Mouse (Mus musculus): ENCODE results near the gene Zbtb20. TPM values are rescaled to one million over a fixed set of nuclear protein-coding genes. Genes with fewer than 3 reads are reported as not detected.

Gene Zbtb20
- polyA plus RNA-seq, 1 experiment, result 4.0 TPM

DNA sequence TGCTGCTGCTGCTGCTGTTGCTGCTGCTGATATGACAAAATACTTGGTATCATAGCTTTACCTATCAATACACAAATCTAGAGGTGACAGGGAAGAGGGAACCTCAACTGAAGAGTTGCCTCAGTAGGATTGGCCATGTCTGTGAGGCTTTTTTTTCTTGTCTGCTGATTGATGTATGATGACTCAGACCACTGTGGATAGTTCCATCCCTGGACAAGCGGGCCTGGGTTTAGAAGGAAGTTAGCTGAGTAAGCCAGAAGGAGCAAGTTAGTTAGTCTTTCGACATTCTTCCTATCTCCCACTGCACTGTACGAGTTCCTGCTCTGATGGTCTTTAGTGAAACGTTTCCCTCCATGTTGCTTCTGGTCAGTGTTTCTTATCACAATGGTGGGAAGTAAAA, 16.4 kb upstream of the Zbtb20 start:
- no peak overlapping the region for H3ac ChIP-seq (ENCODE audit: control insufficient read depth, insufficient read length, low read depth)
- TF ChIP-seq CEBPB (IDR thresholded peaks at IDR 0.05; ENCODE audit: low read depth), result no peak
- TF ChIP-seq MAX (IDR thresholded peaks at IDR 0.05), result no peak
- no peak for TF ChIP-seq MYOD1 (IDR thresholded peaks at IDR 0.05; ENCODE audit: control insufficient read depth, insufficient read length, low read depth)
- no peak for TF ChIP-seq FOSL1 (IDR thresholded peaks at IDR 0.05; ENCODE audit: insufficient read depth, low read length, poor library complexity, severe bottlenecking)
- no peak for TF ChIP-seq CTCF (IDR thresholded peaks at IDR 0.05; ENCODE audit: control insufficient read depth, insufficient read depth, insufficient read length)
- no peak for TF ChIP-seq MYOG (IDR thresholded peaks at IDR 0.05; ENCODE audit: control insufficient read depth, extremely low read depth, insufficient read length)
- no peak for TF ChIP-seq USF1 (IDR thresholded peaks at IDR 0.05; ENCODE audit: low read depth)
- H3K27me3 ChIP-seq (ENCODE audit: control insufficient read depth, insufficient read depth, insufficient read length), result no peaks in the 10 kb centered on the region
- H3K79me3 ChIP-seq (ENCODE audit: low read depth), result no peaks in the 10 kb centered on the region
- H3K79me2 ChIP-seq (ENCODE audit: control insufficient read depth, insufficient read depth), result no peaks in the 10 kb centered on the region
- no peak overlapping the region for H3K4me3 ChIP-seq (ENCODE audit: insufficient read depth, poor library complexity, severe bottlenecking)
- H3K36me3 ChIP-seq (ENCODE audit: control insufficient read depth, insufficient read depth), result no peaks in the 10 kb centered on the region

DNA sequence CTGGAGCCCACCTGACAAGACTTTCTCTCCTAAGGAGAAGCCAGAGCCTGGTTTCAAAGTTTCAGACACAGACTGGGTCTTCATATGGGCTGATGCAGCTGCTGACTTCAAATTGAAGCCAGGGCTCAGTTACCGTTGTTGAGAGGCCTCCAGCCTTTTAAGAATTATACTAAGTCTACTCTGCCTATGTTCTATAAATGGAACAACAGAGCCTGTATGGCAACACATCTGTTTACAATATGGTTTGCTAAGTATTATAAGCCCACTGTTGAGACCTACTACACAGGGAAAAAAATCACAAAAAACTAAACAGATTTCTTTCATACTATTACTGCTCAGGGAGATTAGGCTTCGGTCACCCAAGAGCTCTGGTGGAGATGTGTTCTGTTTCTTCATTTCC, 12.4 kb upstream of the Zbtb20 start:
- Histone ChIP-seq H3K36me3 (ENCODE audit: control insufficient read depth, insufficient read depth) (no peaks in the 10 kb centered on the region), H3K79me2 (ENCODE audit: control insufficient read depth, insufficient read depth) (no peaks in the 10 kb centered on the region), H3K27me3 (ENCODE audit: control insufficient read depth, insufficient read depth, insufficient read length) (no peaks in the 10 kb centered on the region), H3ac (ENCODE audit: control insufficient read depth, insufficient read length, low read depth) (no peak overlapping the region), H3K4me3 (ENCODE audit: insufficient read depth, poor library complexity, severe bottlenecking) (no peak overlapping the region), H3K79me3 (ENCODE audit: low read depth) (no peaks in the 10 kb centered on the region)
- TF ChIP-seq FOSL1 (IDR thresholded peaks at IDR 0.05; ENCODE audit: insufficient read depth, low read length, poor library complexity, severe bottlenecking) (no peak), CTCF (IDR thresholded peaks at IDR 0.05; ENCODE audit: control insufficient read depth, insufficient read depth, insufficient read length) (no peak), MYOD1 (IDR thresholded peaks at IDR 0.05; ENCODE audit: control insufficient read depth, insufficient read length, low read depth) (no peak), CEBPB (IDR thresholded peaks at IDR 0.05; ENCODE audit: low read depth) (no peak), USF1 (IDR thresholded peaks at IDR 0.05; ENCODE audit: low read depth) (no peak), MAX (IDR thresholded peaks at IDR 0.05) (no peak), MYOG (IDR thresholded peaks at IDR 0.05; ENCODE audit: control insufficient read depth, extremely low read depth, insufficient read length) (no peak)

DNA sequence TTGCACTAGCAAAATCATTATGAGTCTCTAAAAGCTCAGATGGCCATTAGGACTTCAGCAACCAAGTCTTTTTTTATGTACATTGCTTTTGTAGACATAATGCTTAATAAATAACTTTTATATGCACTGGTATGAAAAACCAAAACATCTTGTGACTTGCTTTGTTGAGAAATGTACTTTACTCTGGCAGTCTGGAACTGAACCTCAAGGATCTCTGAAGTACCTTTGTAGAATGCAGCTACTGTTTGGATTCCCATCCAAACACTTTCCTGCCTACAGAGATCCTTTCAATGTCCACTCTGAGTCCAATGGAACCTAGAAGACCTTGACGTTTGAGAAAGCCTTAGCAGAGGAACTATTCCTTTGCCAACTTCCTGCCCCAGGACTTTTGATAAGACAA, 9.6 kb upstream of the Zbtb20 start:
- Histone ChIP-seq H3K4me3 (ENCODE audit: insufficient read depth, poor library complexity, severe bottlenecking) (no peak overlapping the region), H3K36me3 (ENCODE audit: control insufficient read depth, insufficient read depth) (no peaks in the 10 kb centered on the region), H3K27me3 (ENCODE audit: control insufficient read depth, insufficient read depth, insufficient read length) (no peaks in the 10 kb centered on the region), H3ac (ENCODE audit: control insufficient read depth, insufficient read length, low read depth) (no peak overlapping the region), H3K79me2 (ENCODE audit: control insufficient read depth, insufficient read depth) (no peaks in the 10 kb centered on the region), H3K79me3 (ENCODE audit: low read depth) (no peaks in the 10 kb centered on the region)
- TF ChIP-seq MAX (IDR thresholded peaks at IDR 0.05), result no peak
- no peak for TF ChIP-seq MYOD1 (IDR thresholded peaks at IDR 0.05; ENCODE audit: control insufficient read depth, insufficient read length, low read depth)
- TF ChIP-seq CTCF (IDR thresholded peaks at IDR 0.05; ENCODE audit: control insufficient read depth, insufficient read depth, insufficient read length), result no peak
- TF ChIP-seq MYOG (IDR thresholded peaks at IDR 0.05; ENCODE audit: control insufficient read depth, extremely low read depth, insufficient read length), result no peak

DNA sequence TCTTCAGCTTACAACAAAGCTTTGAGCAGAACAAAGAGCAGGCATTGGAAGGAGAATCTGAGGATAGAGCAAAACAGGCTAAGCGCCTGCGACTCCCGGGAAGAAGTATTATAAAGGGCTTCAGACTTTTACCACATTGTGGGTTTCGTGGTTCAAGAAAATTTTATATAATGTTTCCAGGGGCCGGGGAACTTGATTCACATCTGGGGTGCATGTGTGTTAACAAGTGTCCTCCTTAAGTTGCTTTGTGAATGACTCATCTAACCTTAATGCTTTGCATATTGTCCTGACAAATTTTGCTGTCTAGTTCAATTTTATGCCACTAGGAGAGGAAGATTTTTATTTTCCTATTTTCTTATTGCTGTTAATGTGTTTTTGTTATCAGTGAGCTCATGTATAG, 3.6 kb upstream of the Zbtb20 start:
- no peaks in the 10 kb centered on the region for H3K79me3 ChIP-seq (ENCODE audit: low read depth)
- no peak overlapping the region for H3K4me3 ChIP-seq (ENCODE audit: insufficient read depth, poor library complexity, severe bottlenecking)
- no peaks in the 10 kb centered on the region for H3K79me2 ChIP-seq (ENCODE audit: control insufficient read depth, insufficient read depth)
- no peaks in the 10 kb centered on the region for H3K36me3 ChIP-seq (ENCODE audit: control insufficient read depth, insufficient read depth)
- TF ChIP-seq FOSL1 (IDR thresholded peaks at IDR 0.05; ENCODE audit: insufficient read depth, low read length, poor library complexity, severe bottlenecking) (no peak), CEBPB (IDR thresholded peaks at IDR 0.05; ENCODE audit: low read depth) (no peak), MYOG (IDR thresholded peaks at IDR 0.05; ENCODE audit: control insufficient read depth, extremely low read depth, insufficient read length) (no peak), CTCF (IDR thresholded peaks at IDR 0.05; ENCODE audit: control insufficient read depth, insufficient read depth, insufficient read length) (no peak), MAX (IDR thresholded peaks at IDR 0.05) (no peak), USF1 (IDR thresholded peaks at IDR 0.05; ENCODE audit: low read depth) (no peak), MYOD1 (IDR thresholded peaks at IDR 0.05; ENCODE audit: control insufficient read depth, insufficient read length, low read depth) (no peak)
- H3ac ChIP-seq (ENCODE audit: control insufficient read depth, insufficient read length, low read depth), result no peak overlapping the region
- H3K27me3 ChIP-seq (ENCODE audit: control insufficient read depth, insufficient read depth, insufficient read length), result no peaks in the 10 kb centered on the region

DNA sequence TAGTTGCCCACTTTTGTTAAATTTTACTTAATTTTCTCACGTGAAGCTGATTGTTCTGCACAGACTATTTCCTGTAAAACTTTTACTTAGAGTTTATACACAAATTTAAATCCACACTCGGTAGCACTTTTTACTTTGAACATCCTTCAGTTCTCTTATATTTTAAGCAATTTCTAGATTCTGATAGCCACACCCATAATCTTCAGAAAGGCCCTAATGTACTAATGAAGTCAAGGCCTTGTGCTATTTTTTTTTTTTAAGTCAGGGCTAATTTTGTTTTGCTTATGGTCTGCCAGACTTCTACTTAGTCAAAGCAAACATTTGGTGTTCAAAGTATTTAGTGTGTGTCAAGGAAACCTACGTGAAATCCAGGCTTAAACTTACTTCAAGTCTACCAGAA, 1.7 kb upstream of the Zbtb20 start:
- Histone ChIP-seq H3K79me2 (ENCODE audit: control insufficient read depth, insufficient read depth) (no peaks in the 10 kb centered on the region), H3ac (ENCODE audit: control insufficient read depth, insufficient read length, low read depth) (no peak overlapping the region), H3K36me3 (ENCODE audit: control insufficient read depth, insufficient read depth) (no peaks in the 10 kb centered on the region), H3K4me3 (ENCODE audit: insufficient read depth, poor library complexity, severe bottlenecking) (no peak overlapping the region), H3K27me3 (ENCODE audit: control insufficient read depth, insufficient read depth, insufficient read length) (no peaks in the 10 kb centered on the region), H3K79me3 (ENCODE audit: low read depth) (no peaks in the 10 kb centered on the region)
- TF ChIP-seq MAX (IDR thresholded peaks at IDR 0.05) (no peak), CEBPB (IDR thresholded peaks at IDR 0.05; ENCODE audit: low read depth) (no peak), MYOD1 (IDR thresholded peaks at IDR 0.05; ENCODE audit: control insufficient read depth, insufficient read length, low read depth) (no peak), MYOG (IDR thresholded peaks at IDR 0.05; ENCODE audit: control insufficient read depth, extremely low read depth, insufficient read length) (no peak), FOSL1 (IDR thresholded peaks at IDR 0.05; ENCODE audit: insufficient read depth, low read length, poor library complexity, severe bottlenecking) (no peak), USF1 (IDR thresholded peaks at IDR 0.05; ENCODE audit: low read depth) (no peak), CTCF (IDR thresholded peaks at IDR 0.05; ENCODE audit: control insufficient read depth, insufficient read depth, insufficient read length) (no peak)

DNA sequence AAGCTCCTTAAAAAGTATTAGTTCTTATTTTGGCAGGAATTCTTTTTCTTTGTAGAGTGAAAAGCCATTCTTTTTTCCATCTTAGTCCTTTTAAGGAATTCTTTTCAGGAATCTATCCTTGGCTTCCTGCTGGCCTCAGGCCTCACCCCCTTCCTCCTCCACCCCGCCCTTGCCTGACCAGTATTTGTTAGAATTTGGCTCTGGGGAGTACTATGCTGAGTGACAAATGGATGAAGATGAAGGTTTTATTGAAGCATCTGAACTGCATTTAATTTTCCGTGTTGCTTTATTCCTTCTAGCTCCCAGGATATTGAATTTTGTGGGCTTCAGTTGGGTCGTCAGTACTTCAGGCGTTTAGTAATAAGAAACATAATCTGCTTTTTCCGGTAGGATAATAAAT, 1.2 kb upstream of the Zbtb20 start:
- Histone ChIP-seq H3K27me3 (ENCODE audit: control insufficient read depth, insufficient read depth, insufficient read length) (no peaks in the 10 kb centered on the region), H3K36me3 (ENCODE audit: control insufficient read depth, insufficient read depth) (no peaks in the 10 kb centered on the region), H3K79me2 (ENCODE audit: control insufficient read depth, insufficient read depth) (no peaks in the 10 kb centered on the region), H3K79me3 (ENCODE audit: low read depth) (no peaks in the 10 kb centered on the region), H3K4me3 (ENCODE audit: insufficient read depth, poor library complexity, severe bottlenecking) (peak overlapping the region; percentile 36), H3ac (ENCODE audit: control insufficient read depth, insufficient read length, low read depth) (peak overlapping the region; percentile 11)
- TF ChIP-seq CEBPB (IDR thresholded peaks at IDR 0.05; ENCODE audit: low read depth), result no peak
- TF ChIP-seq MYOD1 (IDR thresholded peaks at IDR 0.05; ENCODE audit: control insufficient read depth, insufficient read length, low read depth), result no peak
- TF ChIP-seq MAX (IDR thresholded peaks at IDR 0.05), result no peak
- TF ChIP-seq FOSL1 (IDR thresholded peaks at IDR 0.05; ENCODE audit: insufficient read depth, low read length, poor library complexity, severe bottlenecking), result no peak
- TF ChIP-seq MYOG (IDR thresholded peaks at IDR 0.05; ENCODE audit: control insufficient read depth, extremely low read depth, insufficient read length), result no peak
- no peak for TF ChIP-seq USF1 (IDR thresholded peaks at IDR 0.05; ENCODE audit: low read depth)
- TF ChIP-seq CTCF (IDR thresholded peaks at IDR 0.05; ENCODE audit: control insufficient read depth, insufficient read depth, insufficient read length), result no peak

Measured in C2C12 (cell line).